8 mouse cellular contexts compared by ENCODE assay signal in the genomic region with DNA sequence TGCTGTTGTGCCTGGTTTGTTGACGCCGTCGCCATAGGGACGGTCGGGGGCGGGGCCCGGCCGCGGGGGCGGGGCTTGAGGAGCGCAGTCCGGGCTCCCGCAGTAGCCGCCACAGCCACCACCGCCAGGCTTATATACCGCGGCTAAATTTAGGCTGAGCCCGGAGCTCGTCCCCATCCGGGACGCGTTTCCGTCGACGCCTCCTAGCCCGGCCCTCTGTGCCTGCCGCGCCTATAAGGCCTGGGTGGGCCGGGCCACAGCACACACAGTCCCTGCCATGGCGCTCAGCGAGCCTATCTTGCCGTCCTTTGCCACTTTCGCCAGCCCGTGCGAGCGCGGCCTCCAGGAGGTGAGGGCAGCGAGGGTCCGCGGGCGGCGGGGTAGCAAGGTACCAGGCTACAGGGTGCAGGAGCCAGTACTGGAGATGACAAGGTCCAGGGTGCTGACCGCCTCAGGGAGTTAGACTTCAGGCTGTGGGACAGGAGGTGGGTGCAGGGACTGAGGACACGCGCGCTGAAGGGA. TPM values are rescaled to one million over a fixed set of nuclear protein-coding genes. Genes with fewer than 3 reads are reported as not detected.
DNase-seq lines count a peak whose midpoint lies in the region; ATAC-seq lines count a peak whose summit lies in the region.

TSS of gene Klf2 (plus strand) at position 233 of the 522 bp plus-strand sequence.

- H3K4me2 ChIP-seq in hindbrain, embryonic 15.5 days, result peak within 1 kb of the TSS; percentile 91

- H3K27ac ChIP-seq in hindbrain, embryonic 15.5 days (replicated peaks), result no peak within 1 kb of the TSS; the same call in 1 of the 2 replicates

- H3K4me3 ChIP-seq in hindbrain, embryonic 15.5 days, result peak within 1 kb of the TSS; percentile 58

- ATAC-seq in hindbrain, embryonic 15.5 days (ENCODE audit: low FRiP score, low read depth), result peak; percentile 93

- H3K4me1 ChIP-seq in hindbrain, embryonic 15.5 days (replicated peaks), result peaks cover 24% of the 10 kb centered on the region

- under 1% methylated on average over 46 of the region's 46 CpGs for WGBS in hindbrain, embryonic 15.5 days

- H3K27me3 ChIP-seq in hindbrain, embryonic 15.5 days, result peaks cover 36% of the 10 kb centered on the region

- no peaks in the 10 kb centered on the region for H3K9me3 ChIP-seq in hindbrain, embryonic 15.5 days

- peak within 1 kb of the TSS; percentile 45 for H3K9ac ChIP-seq in hindbrain, embryonic 15.5 days

- DNase-seq in ZHBTc4 (ENCODE audit: low read depth, low spot score), result peak; percentile 99
- DNase-seq in cerebellum, postnatal 4 days (ENCODE audit: low spot score in 2 of 2), result peak; percentile 67 to 78
- DNase-seq in gastrocnemius, adult 18-20 months (ENCODE audit: low spot score), result peak; percentile 99
- peak; percentile 85 for DNase-seq in layer of hippocampus, postnatal 36 days
- peak; percentile 100 for DNase-seq in lung, postnatal 25 days (ENCODE audit: low spot score)
- peak; percentile 71 for DNase-seq in retina, adult 2 months (ENCODE audit: low read depth, low spot score)
- DNase-seq in thymus, postnatal 25 days, result peak; percentile 94

- H3K36me3 ChIP-seq in hindbrain, embryonic 15.5 days, result no peaks in the 10 kb centered on the region

RNA-seq across cellular contexts. Expression of gene Klf2, which starts in this region (rescaled TPM):
- total RNA-seq in gastrocnemius, adult 18-20 months (2021), result 10 to 100 TPM; 22.5 to 37.9 TPM
- polyA plus RNA-seq in hindbrain, embryonic 15.5 days (2015; fragmentation: Nextera tagmentation; extraction: Ambion mirVana), result 6.4 and 6.9 TPM in 2 replicates
- total RNA-seq in layer of hippocampus, postnatal 36 days (2021), result 10 to 100 TPM; 16.4 to 18.5 TPM
